25 mouse cellular contexts compared by ENCODE assay signal in genomic region chr6:90473630-90474360, GRCm38 (mm10). TPM values are rescaled to one million over a fixed set of nuclear protein-coding genes. Genes with fewer than 3 reads are reported as not detected.
DNase-seq lines count a peak whose midpoint lies in the region; ATAC-seq and TF ChIP-seq lines count a peak whose summit lies in the region.
"Had no signal": no experiment of that assay in that cellular context is flagged by ENCODE, and none has a peak within 500 bp of the region (broad histone marks: within the 10 kb centered on the region; RNA-seq: fewer than 3 reads in every experiment).

No protein-coding gene starts in this region.

- ATAC-seq in liver, embryonic 12.5 days, result no peak
- ATAC-seq: activated CD4-positive, CD25-positive, alpha-beta regulatory T cell, adult 4 months; forebrain, embryonic 13.5 days; forebrain, embryonic 15.5 days; forebrain, postnatal 0 days; Patski had no signal

- H3K36me3 ChIP-seq in liver, adult 2 months (ENCODE audit: control insufficient read depth, insufficient read depth, low read length), result peaks cover 20% of the 10 kb centered on the region
- 0 out of 2 replicates have a peak, but pooled peaks cover 5% of the 10 kb centered on the region for H3K36me3 ChIP-seq in liver, embryonic 12.5 days
- H3K36me3 ChIP-seq in E14TG2a.4 (ENCODE audit: insufficient read depth, low read length) (peaks cover 48% of the 10 kb centered on the region), ES-Bruce4 (ENCODE audit: control insufficient read depth, insufficient read depth, low read length, poor library complexity, severe bottlenecking) (no peaks in the 10 kb centered on the region)
- H3K36me3 ChIP-seq: embryonic facial prominence, embryonic 12.5 days; forebrain, embryonic 15.5 days; G1E had no signal

- intact Hi-C loops in gastrocnemius, adult 2 months (cut with DNase I), result loop anchor here (2.0 kb wide), 1 partner anchor 33 kb away; no protein-coding TSS in a partner anchor
- intact Hi-C loops in gastrocnemius, postnatal 36 days (cut with DNase I), result no loop called here

- no peaks in the 10 kb centered on the region for H3K9me3 ChIP-seq in liver, embryonic 12.5 days (replicated peaks)
- H3K9me3 ChIP-seq in E14TG2a.4 (ENCODE audit: low read length) (no peaks in the 10 kb centered on the region), ES-Bruce4 (replicated peaks; ENCODE audit: control insufficient read depth, insufficient read depth, low read length, poor library complexity, severe bottlenecking) (no peaks in the 10 kb centered on the region)
- H3K9me3 ChIP-seq: embryonic facial prominence, embryonic 10.5 days; embryonic facial prominence, embryonic 12.5 days; forebrain, embryonic 13.5 days; forebrain, embryonic 15.5 days; G1E had no signal

- no peak for TF ChIP-seq EP300 in ES-Bruce4 (IDR thresholded peaks at IDR 0.05; ENCODE audit: insufficient read depth, low read depth, low read length)

- H3K27me3 ChIP-seq in liver, adult 2 months (ENCODE audit: control insufficient read depth, insufficient read depth, low read length), result no peaks in the 10 kb centered on the region
- H3K27me3 ChIP-seq in liver, embryonic 12.5 days (replicated peaks), result no peaks in the 10 kb centered on the region
- H3K27me3 ChIP-seq in E14TG2a.4 (ENCODE audit: insufficient read depth, low read length), result peaks cover 6% of the 10 kb centered on the region; the same call in 1 of the 2 replicates
- no peaks in the 10 kb centered on the region for H3K27me3 ChIP-seq in ES-Bruce4 (ENCODE audit: control insufficient read depth, insufficient read depth, low read length, poor library complexity, severe bottlenecking)
- H3K27me3 ChIP-seq: embryonic facial prominence, embryonic 12.5 days; forebrain, embryonic 13.5 days; forebrain, embryonic 15.5 days; Patski had no signal

- H3K27ac ChIP-seq in gastrocnemius, adult 2 months, result peak overlapping the region; percentile 100
- peak overlapping the region; percentile 12 for H3K27ac ChIP-seq in liver, adult 2 months (replicated peaks; ENCODE audit: insufficient read depth, low read depth, low read length)
- no peak overlapping the region for H3K27ac ChIP-seq in liver, embryonic 12.5 days
- no peak overlapping the region for H3K27ac ChIP-seq in ES-Bruce4 (ENCODE audit: insufficient read depth, low read length)
- H3K27ac ChIP-seq: embryonic facial prominence, embryonic 10.5 days; embryonic facial prominence, embryonic 12.5 days; forebrain, embryonic 13.5 days; forebrain, embryonic 15.5 days had no signal

- no peak for TF ChIP-seq POLR2A in liver, adult 2 months (IDR thresholded peaks at IDR 0.05; ENCODE audit: extremely low read depth, insufficient read depth, low read length)
- no peak for TF ChIP-seq POLR2A in ES-Bruce4 (IDR thresholded peaks at IDR 0.05; ENCODE audit: insufficient read depth, low read length)

- TF ChIP-seq CTCF in gastrocnemius, adult 2 months (IDR thresholded peaks at IDR 0.05), result no peak
- TF ChIP-seq CTCF in liver, adult 2 months (IDR thresholded peaks at IDR 0.05; ENCODE audit: low read depth, low read length), result no peak
- TF ChIP-seq CTCF in E14TG2a.4 (conservative IDR thresholded peaks at IDR 0.05; ENCODE audit: low read length), result no peak
- TF ChIP-seq CTCF in ES-Bruce4 (IDR thresholded peaks at IDR 0.05; ENCODE audit: low read depth, low read length), result no peak

- peaks cover 62% of the 10 kb centered on the region for H3K4me1 ChIP-seq in liver, adult 2 months (ENCODE audit: control insufficient read depth, insufficient read depth, low read length)
- peaks cover 7% of the 10 kb centered on the region for H3K4me1 ChIP-seq in liver, embryonic 12.5 days
- H3K4me1 ChIP-seq in E14TG2a.4 (replicated peaks; ENCODE audit: low read depth, low read length) (peaks cover 72% of the 10 kb centered on the region), ES-Bruce4 (ENCODE audit: control insufficient read depth, insufficient read depth, low read length) (peaks cover 10% of the 10 kb centered on the region)

- no peak for DNase-seq in gastrocnemius, adult 2 months
- DNase-seq in gastrocnemius, postnatal 36 days, result no peak
- peak; percentile 60 for DNase-seq in liver, adult 2 months (ENCODE audit: extremely low read depth, low read depth, low spot score)
- DNase-seq in thymus, postnatal 14 days, result no peak
- no peak for DNase-seq in thymus, postnatal 25 days
- DNase-seq: adrenal gland, adult 8-10 months; adrenal gland, postnatal 14 days; adrenal gland, postnatal 36 days; cerebellum, adult 11-12 months; cerebellum, adult 2 months; cerebellum, adult 9-10 months; cerebellum, postnatal 10 days; cerebellum, postnatal 25 days; forebrain, postnatal 0 days had no signal

- H3K4me3 ChIP-seq in gastrocnemius, adult 2 months, result peak overlapping the region; percentile 13
- no peak overlapping the region for H3K4me3 ChIP-seq in liver, adult 2 months (ENCODE audit: insufficient read depth, low read depth, low read length)
- no peak overlapping the region for H3K4me3 ChIP-seq in liver, embryonic 12.5 days
- peak overlapping the region; percentile 68 for H3K4me3 ChIP-seq in E14TG2a.4 (replicated peaks; ENCODE audit: low read length)
- peak overlapping the region; percentile 31 for H3K4me3 ChIP-seq in ES-Bruce4 (ENCODE audit: low read depth, low read length)
- H3K4me3 ChIP-seq: embryonic facial prominence, embryonic 10.5 days; embryonic facial prominence, embryonic 12.5 days; forebrain, embryonic 13.5 days; forebrain, embryonic 15.5 days had no signal

- peaks cover 15% of the 10 kb centered on the region; the same call in 1 of the 2 replicates for H3K79me2 ChIP-seq in liver, adult 2 months (ENCODE audit: control insufficient read depth, insufficient read depth, low read length)

- H3K9ac ChIP-seq in liver, adult 2 months (ENCODE audit: low read depth, low read length), result 0 out of 2 replicates have a peak overlapping the region, but pooled peaks have one; percentile 10
- no peak overlapping the region for H3K9ac ChIP-seq in liver, embryonic 12.5 days
- H3K9ac ChIP-seq in ES-Bruce4 (ENCODE audit: low read depth, poor library complexity, severe bottlenecking), result no peak overlapping the region
- H3K9ac ChIP-seq: embryonic facial prominence, embryonic 12.5 days; forebrain, embryonic 13.5 days; forebrain, embryonic 15.5 days; forebrain, postnatal 0 days had no signal

- 72% methylated on average over 24 of the region's 24 CpGs for WGBS in liver, adult 2 months
- WGBS in liver, embryonic 12.5 days (ENCODE audit: insufficient replicate concordance), result 84% methylated on average over 24 of the region's 24 CpGs

- H3K4me2 ChIP-seq in liver, embryonic 12.5 days, result no peak overlapping the region
- H3K4me2 ChIP-seq: embryonic facial prominence, embryonic 12.5 days; forebrain, embryonic 13.5 days; forebrain, embryonic 15.5 days had no signal

RNA-seq across cellular contexts. Expression of gene Klf15, which starts 11.4 kb away (rescaled TPM):
- 10 to 100 TPM; 54.4 to 64.4 TPM for total RNA-seq in gastrocnemius, adult 2 months (2021)
- 10 to 100 TPM; 36.6 to 38.0 TPM for total RNA-seq in gastrocnemius, postnatal 36 days (2021)
- 148 and 168 TPM in 2 replicates for total RNA-seq in liver, adult 2 months (2014; rRNA removed)
- 147 and 252 TPM in 2 replicates for polyA plus RNA-seq in liver, adult 2 months (2012; rRNA removed)
- polyA plus RNA-seq in liver, embryonic 12.5 days (2016; fragmentation: Nextera tagmentation; extraction: Ambion mirVana), result 8.6 and 10.3 TPM in 2 replicates
- polyA plus RNA-seq in ES-Bruce4 (2011; ENCODE audit: insufficient read depth, insufficient read length, low read depth, missing spikeins), result 4.8 and 7.4 TPM in 2 replicates
- polyA plus RNA-seq: activated CD4-positive, CD25-positive, alpha-beta regulatory T cell, adult 4 months; C2C12; G1E had no signal

RNA-seq across cellular contexts. Expression of gene Aldh1l1, which starts 12.4 kb away (rescaled TPM):
- 1 to 10 TPM; 3.6 to 5.3 TPM for total RNA-seq in gastrocnemius, adult 2 months (2021)
- 1 to 10 TPM; 2.9 to 4.0 TPM for total RNA-seq in gastrocnemius, postnatal 36 days (2021)
- 1,071 and 1,237 TPM in 2 replicates for total RNA-seq in liver, adult 2 months (2014; rRNA removed)
- 834 and 897 TPM in 2 replicates for polyA plus RNA-seq in liver, adult 2 months (2012; rRNA removed)
- polyA plus RNA-seq in liver, embryonic 12.5 days (2016; fragmentation: Nextera tagmentation; extraction: Ambion mirVana), result 8.0 and 11.6 TPM in 2 replicates
- 5.0 and 5.8 TPM in 2 replicates for polyA plus RNA-seq in ES-Bruce4 (2011; ENCODE audit: insufficient read depth, insufficient read length, low read depth, missing spikeins)
- polyA plus RNA-seq: G1E had no signal

RNA-seq across cellular contexts. Expression of gene Cfap100, which starts 45.2 kb away (rescaled TPM):
- under 1 TPM; 0.11 to 0.13 TPM for total RNA-seq in gastrocnemius, adult 2 months (2021)
- total RNA-seq in gastrocnemius, postnatal 36 days (2021), result under 1 TPM in 1 of 2 experiments, not detected in 1; 0.30 TPM
- 0.20 and 0.28 TPM in 2 replicates for total RNA-seq in liver, adult 2 months (2014; rRNA removed)
- polyA plus RNA-seq in liver, adult 2 months (2012; rRNA removed), result 0.17 and 0.33 TPM in 2 replicates
- not detected in 2 replicates for polyA plus RNA-seq in liver, embryonic 12.5 days (2016; fragmentation: Nextera tagmentation; extraction: Ambion mirVana)
- polyA plus RNA-seq in ES-Bruce4 (2011; ENCODE audit: insufficient read depth, insufficient read length, low read depth, missing spikeins), result 2.1 TPM in 1 of 2 replicates, not detected in the other
- polyA plus RNA-seq: G1E had no signal

Comparison
In these comparisons a context has a peak if more than half of its experiments do, and no peak if none do; other contexts are left out.
1. H3K27ac ChIP-seq: peak in gastrocnemius, adult 2 months (single experiment) and liver, adult 2 months (single experiment); none in liver, embryonic 12.5 days (single experiment) and ES-Bruce4 (single experiment).
2. H3K4me3 ChIP-seq: peak in gastrocnemius, adult 2 months (single experiment), E14TG2a.4 (single experiment) and ES-Bruce4 (single experiment); none in liver, adult 2 months (single experiment) and liver, embryonic 12.5 days (single experiment).
3. RNA of gene Aldh1l1, which starts 12.4 kb away (total RNA-seq): 1,071 to 1,237 TPM in liver, adult 2 months; 3.6 to 5.3 TPM in gastrocnemius, adult 2 months and 2.9 to 4.0 TPM in gastrocnemius, postnatal 36 days; every median in the first group is over 100 times any median in the second.